Mouse (Mus musculus) gastrocnemius, adult 18-20 months (tissue): ENCODE measurements at regions not wholly inside any gene's neighbourhood (a gene's known extent, or its start where the extent isn't known, plus 50 kb on each side); places are given as distances from the start of the nearest gene placed in this dataset.

ENCODE experiments used
- DNase-seq: peaks from one replicate; pipeline ENCODE4 v3.0.0; 2021; ENCODE audit warnings: low spot score

DNA sequence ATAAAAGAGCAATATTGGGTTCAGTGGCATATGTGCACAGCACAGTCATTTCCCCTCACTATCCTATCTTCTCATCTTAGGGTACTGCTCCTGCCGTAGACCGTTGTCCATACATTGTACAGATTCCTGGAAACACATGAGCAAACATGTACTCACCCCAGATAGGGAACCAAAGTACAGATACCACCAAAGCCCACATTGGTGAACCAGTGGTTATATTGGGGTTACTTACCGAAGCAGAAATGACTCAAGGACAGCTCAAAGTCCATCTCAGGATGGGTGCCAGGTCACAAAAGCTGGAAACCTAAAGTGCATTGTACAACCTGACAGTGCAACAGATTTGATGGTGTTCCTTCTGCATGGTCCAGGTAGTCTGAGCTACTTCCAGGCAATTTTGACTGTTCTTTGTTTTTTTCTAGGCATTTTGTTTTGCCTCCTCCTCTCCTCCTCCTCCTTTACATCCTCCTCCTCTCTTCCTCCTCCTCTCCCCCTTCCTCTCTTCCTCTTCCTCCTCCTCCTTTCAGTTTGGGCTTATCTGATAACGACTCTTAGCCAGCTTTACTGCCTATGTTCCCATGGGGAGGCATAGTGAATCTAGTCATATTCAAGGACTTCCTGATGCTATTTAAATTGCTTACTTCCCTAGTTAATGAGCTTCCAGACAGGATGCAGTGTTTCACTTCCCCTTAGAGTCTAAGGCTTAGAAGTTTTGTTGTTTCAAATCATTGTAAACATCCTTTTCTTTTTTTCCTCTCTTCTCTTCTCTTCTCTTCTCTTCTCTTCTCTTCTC is 65.1 kb upstream of the Tab2 start:
- DNase-seq, result no peak

DNA sequence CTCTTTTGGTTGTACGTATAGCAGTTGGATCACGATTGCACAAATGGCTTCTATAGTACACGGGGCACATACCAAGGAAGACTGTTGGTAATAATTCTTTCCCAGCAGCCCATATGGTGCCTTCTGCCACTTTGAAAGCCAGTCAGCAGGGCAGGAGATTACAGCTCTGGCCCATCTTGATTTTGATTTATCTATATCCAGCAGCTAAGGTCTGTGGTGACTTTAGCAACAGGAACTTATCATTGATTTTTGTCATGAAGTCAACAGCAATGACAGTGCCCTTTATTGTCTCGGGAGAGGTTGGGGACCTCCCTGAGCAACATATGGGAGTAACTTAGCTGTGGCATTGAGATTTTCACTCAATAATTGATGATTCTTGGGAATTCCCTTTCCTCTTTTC is 64.1 kb upstream of the Tab2 start:
- no peak for DNase-seq

DNA sequence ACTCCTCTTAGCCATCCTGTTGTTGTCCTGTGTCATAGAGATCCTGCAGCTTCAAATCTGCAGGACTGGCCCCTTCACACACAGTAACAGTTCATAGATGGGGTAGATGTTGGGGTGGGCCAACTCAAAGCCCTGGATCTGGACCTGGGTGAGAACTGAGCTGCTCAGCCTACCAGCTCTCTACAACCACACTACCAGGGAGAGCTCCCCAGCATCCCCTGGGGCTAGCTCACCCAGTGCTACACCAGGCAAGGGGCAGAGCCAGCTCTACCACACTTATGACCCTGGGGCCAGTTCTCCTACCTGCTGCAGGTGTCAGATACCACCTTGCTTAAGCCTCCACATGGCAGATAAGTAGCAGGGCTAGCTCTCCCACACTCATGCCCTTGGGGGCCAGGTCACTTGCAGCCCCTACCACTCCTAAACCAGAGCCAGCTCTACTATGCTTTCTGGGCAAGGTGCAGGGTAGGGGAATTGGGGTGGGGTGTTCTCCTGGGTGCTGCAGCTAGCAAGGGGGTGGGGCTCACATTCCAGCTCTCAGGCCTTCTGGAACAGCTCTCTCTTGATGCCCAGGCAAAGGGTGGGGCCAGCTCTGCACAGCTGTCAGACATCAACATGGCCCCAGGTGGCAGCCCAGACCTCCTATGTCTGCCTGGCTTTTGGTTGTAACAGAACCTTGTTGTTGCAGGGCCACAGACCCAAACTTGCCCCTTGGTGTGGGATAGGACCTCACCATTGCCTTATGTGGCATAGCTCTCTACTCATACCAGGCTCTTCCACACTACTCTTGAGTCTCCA is 62.4 kb upstream of the Tab2 start:
- DNase-seq, result no peak

DNA sequence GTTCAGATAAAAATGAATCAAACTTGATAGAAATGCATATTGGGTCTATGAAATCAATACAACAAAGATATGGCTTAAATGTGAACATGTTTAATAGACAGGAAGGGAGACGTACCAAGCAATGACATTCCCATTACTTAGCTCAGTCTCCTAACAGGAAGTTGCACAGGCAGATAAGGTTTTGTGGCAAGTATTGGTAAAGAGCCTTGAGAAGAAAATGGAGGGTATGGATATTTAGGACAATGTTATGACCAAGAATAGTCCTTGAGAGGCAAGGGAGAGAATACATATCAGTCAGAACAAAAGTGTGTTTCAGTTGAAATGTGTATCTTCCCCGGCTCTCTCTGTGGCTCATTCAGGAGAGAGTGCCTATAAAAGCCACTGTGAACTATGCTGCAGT is 60.7 kb upstream of the Tab2 start:
- DNase-seq, result no peak

- DNase-seq, result no peak
These were observed 55.7 kb upstream of the Tab2 start for GRCm38 (mm10) chr10:8011744-8012143.

GRCm38 (mm10) chr10:8011138-8011537 is 55.1 kb upstream of the Tab2 start:
- no peak for DNase-seq

GRCm38 (mm10) chr10:8009855-8010254 is 53.8 kb upstream of the Tab2 start:
- no peak for DNase-seq

- no peak for DNase-seq
These were observed 51.9 kb upstream of the Tab2 start for GRCm38 (mm10) chr10:8007990-8008368.

GRCm38 (mm10) chr10:8007286-8007989 is 51.4 kb upstream of the Tab2 start:
- DNase-seq, result no peak
